Mouse (Mus musculus) MEL (cell line): ENCODE measurements around the gene Ror2.

Experiments used
- CTCF ChIP-seq, 3 experiments: IDR thresholded peaks in 2 of 3; conservative IDR thresholded peaks in 1 of 3; 2 replicates each; pipeline ENCODE4 v1.5.1; 2011 to 2012; ENCODE audit warnings: low read length in 3 of 3, low read depth in 2 of 3, mild to moderate bottlenecking in 2 of 3, improper control_type of control experiment in 1 of 3, inconsistent platforms in 1 of 3, mixed read lengths in 1 of 3, moderate library complexity in 1 of 3; ENCODE audit not compliant: control insufficient read depth in 1 of 3, insufficient read depth in 1 of 3, poor library complexity in 1 of 3, severe bottlenecking in 1 of 3
- HCFC1 ChIP-seq: IDR thresholded peaks from 2 replicates; pipeline ENCODE4 v1.6.1; 2012; ENCODE audit warnings: low read depth, mild to moderate bottlenecking, inconsistent platforms, low read length, improper control_type of control experiment, moderate library complexity
- KAT2A ChIP-seq: conservative IDR thresholded peaks from 2 replicates; pipeline ENCODE4 v1.6.1; 2012; ENCODE audit warnings: low read depth, low read length, improper control_type of control experiment, inconsistent platforms
- MAX ChIP-seq: IDR thresholded peaks from 2 replicates; pipeline ENCODE4 v1.6.1; 2011; ENCODE audit warnings: low read length, improper control_type of control experiment
- MYC ChIP-seq: IDR thresholded peaks from 2 replicates; pipeline ENCODE4 v1.6.1; 2011; ENCODE audit warnings: low read depth, mild to moderate bottlenecking, low read length, improper control_type of control experiment, moderate library complexity
- NRF1 ChIP-seq: IDR thresholded peaks from 2 replicates; pipeline ENCODE4 v1.6.1; 2014; ENCODE audit warnings: low read depth, mild to moderate bottlenecking, inconsistent platforms, low read length, improper control_type of control experiment, moderate library complexity; ENCODE audit not compliant: poor library complexity, insufficient read depth, severe bottlenecking
- POLR2A ChIP-seq, 2 experiments: IDR thresholded peaks; 2 replicates each; pipeline ENCODE4 v1.6.1; 2011 to 2012; ENCODE audit warnings: low read length in 2 of 2, mild to moderate bottlenecking in 2 of 2, control low read depth in 1 of 2, improper control_type of control experiment in 1 of 2, low read depth in 1 of 2, moderate library complexity in 1 of 2; ENCODE audit not compliant: control insufficient read depth in 1 of 2, insufficient read depth in 1 of 2, poor library complexity in 1 of 2
- SMC3 ChIP-seq: IDR thresholded peaks from 2 replicates; pipeline ENCODE4 v1.6.1; 2011; ENCODE audit warnings: low read depth, low read length, improper control_type of control experiment
- TAL1 ChIP-seq: IDR thresholded peaks from 2 replicates; pipeline ENCODE4 v1.6.1; 2012; ENCODE audit warnings: mild to moderate bottlenecking, inconsistent platforms, low read length, moderate library complexity, mixed read lengths
- TBP ChIP-seq: IDR thresholded peaks from 2 replicates; pipeline ENCODE4 v1.8.0; 2011; ENCODE audit warnings: low read depth, low read length, improper control_type of control experiment
- USF1 ChIP-seq: IDR thresholded peaks from 2 replicates; pipeline ENCODE4 v1.6.1; 2014; ENCODE audit warnings: low read depth, mild to moderate bottlenecking, inconsistent platforms, low read length, improper control_type of control experiment, moderate library complexity

DNA sequence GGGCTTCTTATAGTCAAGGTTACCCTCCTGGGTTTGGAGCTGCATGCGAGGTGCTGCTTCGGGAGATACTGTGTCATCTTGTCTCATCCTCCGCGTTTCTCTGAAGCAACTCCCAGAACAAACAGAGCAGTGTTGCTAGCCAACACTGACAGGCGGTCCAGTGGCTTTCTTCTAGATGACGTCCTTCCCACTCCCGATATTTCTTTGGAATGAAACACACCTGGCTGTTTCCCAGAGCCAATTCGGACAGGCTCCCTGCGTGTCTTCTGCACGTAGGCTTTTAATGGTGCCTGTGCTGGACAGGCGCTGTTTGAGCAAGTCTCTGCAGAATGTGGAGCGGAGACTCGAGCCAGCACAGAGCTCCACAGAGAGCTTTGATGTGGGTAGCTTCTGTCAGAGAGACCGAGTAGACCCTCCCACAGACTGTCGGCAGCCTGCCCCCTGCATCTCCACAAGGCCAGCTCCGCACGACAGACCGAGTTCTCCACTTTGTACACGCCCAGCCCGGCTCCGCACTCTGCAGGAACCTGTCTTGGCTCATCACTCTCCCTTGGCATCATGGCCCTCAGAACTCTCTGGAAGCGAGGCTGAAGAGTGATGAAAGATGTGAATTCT, 216.7 kb downstream of the Ror2 start:
- no peak for TF ChIP-seq SMC3
- TF ChIP-seq TBP, result no peak
- TF ChIP-seq HCFC1, result no peak
- TF ChIP-seq POLR2A (IDR thresholded peaks at IDR 0.05; ENCODE audit: control insufficient read depth in 1 of 2, insufficient read depth in 1 of 2, low read depth in 1 of 2, low read length in 2 of 2, poor library complexity in 1 of 2), result no peak
- TF ChIP-seq CTCF (IDR thresholded peaks at IDR 0.05 in 2 of 3, conservative IDR thresholded peaks at IDR 0.05 in 1 of 3; ENCODE audit: control insufficient read depth in 1 of 3, insufficient read depth in 1 of 3, low read depth in 2 of 3, low read length in 3 of 3, poor library complexity in 1 of 3, severe bottlenecking in 1 of 3), result no peak
- TF ChIP-seq MYC, result no peak
- TF ChIP-seq NRF1, result no peak
- no peak for TF ChIP-seq TAL1
- no peak for TF ChIP-seq KAT2A
- no peak for TF ChIP-seq MAX
- TF ChIP-seq USF1, result no peak
